Mouse (Mus musculus) testis, adult 2 months (tissue): ENCODE measurements around the gene Fosb. TPM values are rescaled to one million over a fixed set of nuclear protein-coding genes. Genes with fewer than 3 reads are reported as not detected.

Experiments
- H3K27ac ChIP-seq: fragments of 200-500 bp; 2 replicates; pipeline ENCODE4 v1.5.1; 2012; ENCODE audit warnings: low read depth, low read length; ENCODE audit not compliant: control insufficient read depth, insufficient read depth
- H3K27me3 ChIP-seq: fragments of 200-500 bp; 2 replicates; pipeline ENCODE4 v1.6.1; 2012; ENCODE audit warnings: mild to moderate bottlenecking, low read length, moderate library complexity; ENCODE audit not compliant: control insufficient read depth, insufficient read depth
- H3K36me3 ChIP-seq: fragments of 200-500 bp; 2 replicates; pipeline ENCODE4 v1.6.1; 2012; ENCODE audit warnings: mild to moderate bottlenecking, low read length; ENCODE audit not compliant: control insufficient read depth, insufficient read depth
- H3K4me1 ChIP-seq: fragments of 200-500 bp; 2 replicates; pipeline ENCODE4 v1.6.1; 2012; ENCODE audit warnings: low read length; ENCODE audit not compliant: control insufficient read depth, insufficient read depth
- H3K4me3 ChIP-seq: fragments of 200-500 bp; 2 replicates; pipeline ENCODE4 v1.5.1; 2012; ENCODE audit warnings: low read depth, mild to moderate bottlenecking, low read length, moderate library complexity, mixed read lengths; ENCODE audit not compliant: control insufficient read depth
- CTCF ChIP-seq: fragments of 200-500 bp; IDR thresholded peaks from 2 replicates; pipeline ENCODE4 v1.5.1; 2012; ENCODE audit warnings: low read depth, mild to moderate bottlenecking, inconsistent platforms, low read length, moderate library complexity; ENCODE audit not compliant: control insufficient read depth, insufficient read depth, insufficient replicate concordance
- POLR2A ChIP-seq: fragments of 200-500 bp; IDR thresholded peaks from 2 replicates; pipeline ENCODE4 v1.6.1; 2012; ENCODE audit warnings: low read depth, mild to moderate bottlenecking, inconsistent platforms, low read length, moderate library complexity; ENCODE audit not compliant: control insufficient read depth
- polyA plus RNA-seq: library from polyadenylated mRNA; depleted of rRNA; stranded (reverse); fragments of >200 nt; gene quantifications from 2 replicates; pipeline ENCODE4 v1.2.3, GENCODE M21; 2012

Fosb gene
- polyA plus RNA-seq, 1 experiment, result 3.9 TPM

GRCm38 (mm10) chr7:19309278-19309883 is 470 bp downstream of the Fosb start:
- Histone ChIP-seq H3K4me1 (peaks cover 31% of the 10 kb centered on the region), H3K27me3 (no peaks in the 10 kb centered on the region; the same call in 1 of the 2 replicates), H3K36me3 (no peaks in the 10 kb centered on the region), H3K27ac (no peak overlapping the region), H3K4me3 (peak overlapping the region; percentile 82)
- TF ChIP-seq CTCF (no peak), POLR2A (no peak)

DNA sequence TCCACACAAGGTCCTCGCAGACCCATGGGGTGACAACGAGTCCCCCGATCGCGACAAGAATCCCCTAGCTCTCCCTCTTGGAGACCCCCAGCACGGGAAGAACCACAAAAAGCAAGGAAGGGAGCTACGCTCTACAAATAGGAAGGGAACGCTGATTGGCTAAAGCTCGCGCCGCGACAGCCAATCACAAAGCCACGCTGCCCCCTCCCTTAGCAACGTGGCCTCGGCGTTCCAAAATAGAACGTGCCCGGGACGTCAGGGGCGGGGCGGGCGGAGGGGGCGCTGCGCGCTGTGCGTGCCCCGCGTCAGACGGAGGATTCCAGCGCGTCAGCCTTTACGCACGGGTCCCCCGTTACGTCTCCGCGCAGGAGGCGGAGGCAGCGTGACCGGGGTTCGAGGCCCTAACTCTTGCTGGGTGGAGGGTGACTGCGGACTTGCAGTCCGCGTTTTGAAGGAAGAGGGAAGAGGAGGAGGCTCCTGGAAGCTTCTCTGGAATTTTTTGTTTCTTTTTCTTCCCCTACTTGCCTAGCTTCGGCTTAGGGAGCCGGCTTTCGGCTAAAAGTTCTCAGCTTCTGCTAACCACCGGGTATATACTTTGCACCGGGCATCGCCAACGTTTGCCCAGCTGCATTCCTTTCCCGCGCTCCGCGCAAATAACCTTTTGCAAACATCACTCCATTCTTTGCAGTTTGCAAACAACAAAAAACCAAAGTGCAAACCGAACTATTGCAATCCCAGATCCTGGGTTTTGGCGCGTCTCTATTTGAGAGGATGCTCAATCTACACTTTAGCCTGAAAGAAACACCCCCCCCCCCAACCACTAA is 1.2 kb downstream of the Fosb start:
- Histone ChIP-seq H3K4me3 (peak overlapping the region; percentile 86), H3K4me1 (peaks cover 34% of the 10 kb centered on the region), H3K36me3 (no peaks in the 10 kb centered on the region), H3K27ac (peak overlapping the region; percentile 72; the same call in 1 of the 2 replicates), H3K27me3 (no peaks in the 10 kb centered on the region; the same call in 1 of the 2 replicates)
- TF ChIP-seq CTCF, result no peak
- no peak for TF ChIP-seq POLR2A

- Histone ChIP-seq H3K4me3 (peak overlapping the region; percentile 86), H3K27me3 (no peaks in the 10 kb centered on the region; the same call in 1 of the 2 replicates), H3K27ac (peak overlapping the region; percentile 72; the same call in 1 of the 2 replicates), H3K4me1 (peaks cover 39% of the 10 kb centered on the region), H3K36me3 (no peaks in the 10 kb centered on the region)
- no peak for TF ChIP-seq CTCF
Observed at GRCm38 (mm10) chr7:19307739-19308453, 2.0 kb downstream of the Fosb start.

DNA sequence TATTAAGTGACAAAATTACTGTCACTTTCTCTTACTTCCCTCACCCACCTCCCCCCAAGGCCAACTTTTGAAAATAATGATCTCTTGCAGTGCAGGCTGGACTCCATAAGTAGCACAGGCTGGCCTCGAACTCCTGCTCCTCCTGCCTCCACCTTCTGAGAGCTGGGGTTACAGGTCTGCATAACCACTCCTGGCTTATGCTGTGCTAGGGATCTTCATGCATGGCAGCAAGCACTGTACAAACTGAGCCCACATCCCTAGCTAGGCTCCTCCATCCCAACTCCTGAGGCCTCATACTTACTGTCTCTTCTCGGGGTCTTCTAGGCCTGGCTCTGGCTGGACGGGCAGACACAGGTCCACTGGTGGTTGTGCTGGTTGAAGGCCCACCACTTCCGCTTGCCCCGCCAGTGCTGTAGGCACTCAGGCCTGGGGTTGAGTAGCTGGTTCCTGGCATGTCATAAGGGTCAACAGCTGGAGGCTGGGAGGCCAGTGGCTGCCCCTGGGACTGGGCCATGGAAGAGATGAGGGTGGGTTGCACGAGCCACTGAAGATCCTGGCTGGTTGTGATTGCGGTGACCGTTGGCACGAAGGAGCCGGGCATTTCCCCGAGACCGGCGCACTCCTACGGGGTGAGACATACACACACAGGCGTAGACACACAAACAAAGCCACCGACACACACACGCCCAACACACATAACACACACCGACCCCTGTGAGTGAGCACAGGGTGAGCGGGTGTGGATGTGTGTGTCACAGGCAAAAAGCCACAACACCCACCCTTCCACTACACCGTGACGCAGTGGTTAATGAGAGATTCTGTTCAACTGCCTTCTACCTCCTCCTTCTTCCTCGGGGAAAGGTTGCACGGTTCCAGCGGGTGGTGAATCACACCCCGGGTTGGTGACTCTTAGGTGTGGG is 2.8 kb downstream of the Fosb start:
- Histone ChIP-seq H3K27ac (no peak overlapping the region), H3K4me1 (peaks cover 39% of the 10 kb centered on the region), H3K27me3 (no peaks in the 10 kb centered on the region; the same call in 1 of the 2 replicates), H3K36me3 (no peaks in the 10 kb centered on the region), H3K4me3 (no peak overlapping the region)
- no peak for TF ChIP-seq POLR2A
- no peak for TF ChIP-seq CTCF

- TF ChIP-seq CTCF, result no peak
- no peak for TF ChIP-seq POLR2A
- H3K27ac ChIP-seq, result no peak overlapping the region
- H3K36me3 ChIP-seq, result no peaks in the 10 kb centered on the region
- peaks cover 39% of the 10 kb centered on the region for H3K4me1 ChIP-seq
- no peak overlapping the region for H3K4me3 ChIP-seq
- no peaks in the 10 kb centered on the region; the same call in 1 of the 2 replicates for H3K27me3 ChIP-seq
Observed at GRCm38 (mm10) chr7:19305796-19306765, 3.8 kb downstream of the Fosb start.

DNA sequence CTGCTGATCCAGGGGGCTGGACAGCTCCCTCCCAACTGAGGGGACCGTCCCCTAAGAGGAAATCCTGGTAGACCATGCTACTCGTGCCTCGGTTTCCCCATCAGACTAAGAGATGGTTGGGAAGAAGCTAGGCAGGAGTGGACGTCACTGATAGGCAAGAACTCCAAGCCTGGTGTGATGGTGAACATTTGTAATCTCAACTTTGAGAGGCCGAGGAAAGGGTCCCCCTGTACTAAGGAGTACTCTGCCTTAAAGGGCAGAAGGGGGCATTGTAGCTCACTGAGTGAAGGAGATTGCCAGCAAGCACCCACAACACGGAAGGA is 4.5 kb downstream of the Fosb start:
- no peak for TF ChIP-seq POLR2A
- no peak for TF ChIP-seq CTCF
- no peaks in the 10 kb centered on the region; the same call in 1 of the 2 replicates for H3K27me3 ChIP-seq
- peaks cover 35% of the 10 kb centered on the region for H3K4me1 ChIP-seq
- H3K27ac ChIP-seq, result no peak overlapping the region
- no peak overlapping the region for H3K4me3 ChIP-seq
- H3K36me3 ChIP-seq, result no peaks in the 10 kb centered on the region
